Mouse (Mus musculus): ENCODE data around the gene Rer1. TPM values are rescaled to one million over a fixed set of nuclear protein-coding genes. Genes with fewer than 3 reads are reported as not detected.

Rer1 gene
- 161 and 162 TPM in 2 replicates for total RNA-seq (2012; rRNA removed)

DNA sequence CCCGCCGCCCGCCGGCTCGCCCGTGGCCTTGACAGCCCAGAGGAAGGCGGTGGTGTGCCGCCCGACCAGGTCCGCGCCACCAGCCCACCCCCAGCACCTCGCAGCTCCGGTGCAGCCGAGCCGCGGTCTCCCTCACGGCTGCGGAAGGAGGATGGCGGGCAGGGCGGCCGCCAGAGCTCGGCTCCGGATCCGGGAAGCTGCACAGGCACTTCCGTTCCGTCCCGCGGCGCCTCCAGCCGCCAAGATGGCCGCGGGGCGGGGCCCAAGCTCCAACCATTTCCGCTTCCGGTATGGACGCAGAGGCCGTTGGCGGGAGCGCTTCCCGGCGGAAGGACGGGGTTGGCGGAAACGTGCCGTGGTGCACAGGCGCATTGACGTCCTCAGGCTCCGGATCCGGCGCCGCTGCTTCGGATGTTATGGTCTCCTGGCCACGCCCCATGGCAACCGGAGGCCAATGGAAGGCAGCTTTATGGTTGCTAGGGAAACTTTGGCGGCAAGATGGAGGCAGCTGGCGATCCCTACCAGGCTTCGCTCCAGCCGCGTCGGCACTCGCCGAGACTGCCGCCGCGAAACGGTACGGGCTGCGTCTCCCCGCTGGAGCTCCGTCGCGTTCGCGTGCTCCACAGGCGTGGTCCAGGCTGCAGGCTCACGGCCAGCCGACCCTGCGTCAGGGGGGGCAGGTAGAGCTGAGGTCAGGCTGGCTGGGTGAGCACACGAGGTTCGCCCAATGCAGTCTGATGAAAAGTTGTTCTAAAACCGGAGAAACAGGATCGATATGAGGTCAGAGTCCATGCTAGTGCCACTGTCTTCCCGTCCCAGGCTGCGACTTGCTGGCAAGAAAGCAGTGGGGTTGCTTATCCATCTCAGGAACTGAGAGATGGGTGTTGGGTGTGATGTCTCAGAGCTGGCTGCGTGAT, at the start of gene Rer1, which contains the start of gene Morn1:
TSS of gene Rer1 (minus strand) at position 275 of the 917 bp plus-strand sequence.
TSS of gene Morn1 (plus strand) at position 470 of the 917 bp plus-strand sequence.
- Histone ChIP-seq H3K9ac (ENCODE audit: insufficient read depth, low read depth, low read length, poor library complexity, severe bottlenecking) (peak within 1 kb of the TSS; percentile 97), H3K9me3 (ENCODE audit: control insufficient read depth, insufficient read depth, low read depth, low read length) (no peaks in the 10 kb centered on the region), H3K36me3 (ENCODE audit: control insufficient read depth, insufficient read depth, low read length, poor library complexity, severe bottlenecking) (peaks cover 11% of the 10 kb centered on the region), H3K4me3 (ENCODE audit: insufficient read depth in 1 of 2, low read depth in 1 of 2, low read length in 2 of 2, poor library complexity in 1 of 2, severe bottlenecking in 1 of 2) (peak within 1 kb of the TSS; percentile 98 to 99), H3K27ac (ENCODE audit: insufficient read depth, low read depth, low read length, poor library complexity, severe bottlenecking) (peak within 1 kb of the TSS; percentile 86), H3K4me1 (ENCODE audit: control insufficient read depth in 2 of 2, insufficient read depth in 2 of 2, low read length in 2 of 2, poor library complexity in 1 of 2) (peaks cover 0 to 4% of the 10 kb centered on the region in 2 experiments; a peak in 1 of 4 replicates)
- no peak for TF ChIP-seq ZC3H11A (IDR thresholded peaks at IDR 0.05; ENCODE audit: borderline replicate concordance, low read depth, low read length)
- TF ChIP-seq ZNF384 (IDR thresholded peaks at IDR 0.05; ENCODE audit: low read depth, low read length): no peak
- no peak for TF ChIP-seq MAFK (IDR thresholded peaks at IDR 0.05; ENCODE audit: insufficient read depth, low read depth, low read length)
- TF ChIP-seq HCFC1 (IDR thresholded peaks at IDR 0.05; ENCODE audit: borderline replicate concordance, insufficient read depth, low read length): peak; percentile 81
- TF ChIP-seq CHD2 (IDR thresholded peaks at IDR 0.05; ENCODE audit: low read depth, low read length): no peak
- peak; percentile 99 for DNase-seq (ENCODE audit: low read depth, low spot score)
- in situ Hi-C loops (cut with MboI; ENCODE audit: low sequenced_read_pairs in 2 of 2, unreplicated experiment in 2 of 2): no loop called here

DNA sequence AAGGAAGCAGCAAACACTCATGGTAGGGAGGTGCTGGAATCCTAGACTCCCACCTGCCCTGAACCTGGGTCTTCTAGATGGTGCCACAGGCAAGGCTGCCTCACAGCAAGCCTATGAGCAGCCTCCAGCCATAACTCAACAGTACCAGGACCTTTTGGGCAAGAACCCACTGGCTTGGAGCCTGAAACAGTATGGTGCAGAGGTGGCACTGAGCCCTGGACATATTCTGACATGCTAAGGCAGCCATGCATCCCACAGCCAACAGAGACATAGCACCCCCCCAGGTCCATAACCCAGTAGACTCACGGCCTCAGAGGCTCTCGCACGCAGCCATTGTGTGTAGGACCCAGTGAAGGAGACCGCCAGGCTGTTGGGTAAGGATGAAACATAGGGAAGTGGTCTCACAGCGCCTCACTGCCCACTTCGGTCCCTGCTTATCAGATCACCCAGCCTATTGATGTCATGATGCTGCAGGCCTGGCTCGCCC, 48.5 kb upstream of the Rer1 start:
- no peak overlapping the region for H3K4me3 ChIP-seq (ENCODE audit: insufficient read depth in 1 of 2, low read depth in 1 of 2, low read length in 2 of 2, poor library complexity in 1 of 2, severe bottlenecking in 1 of 2)
- in situ Hi-C loops (cut with MboI; ENCODE audit: low sequenced_read_pairs in 2 of 2, unreplicated experiment in 2 of 2): no loop called here
- H3K9me3 ChIP-seq (ENCODE audit: control insufficient read depth, insufficient read depth, low read depth, low read length): no peaks in the 10 kb centered on the region
- no peak for TF ChIP-seq HCFC1 (IDR thresholded peaks at IDR 0.05; ENCODE audit: borderline replicate concordance, insufficient read depth, low read length)
- no peak for TF ChIP-seq MAFK (IDR thresholded peaks at IDR 0.05; ENCODE audit: insufficient read depth, low read depth, low read length)
- no peak for TF ChIP-seq CHD2 (IDR thresholded peaks at IDR 0.05; ENCODE audit: low read depth, low read length)
- no peak for TF ChIP-seq ZC3H11A (IDR thresholded peaks at IDR 0.05; ENCODE audit: borderline replicate concordance, low read depth, low read length)
- TF ChIP-seq ZNF384 (IDR thresholded peaks at IDR 0.05; ENCODE audit: low read depth, low read length): no peak
- H3K27ac ChIP-seq (ENCODE audit: insufficient read depth, low read depth, low read length, poor library complexity, severe bottlenecking): no peak overlapping the region
- no peak for DNase-seq (ENCODE audit: low read depth, low spot score)
- H3K9ac ChIP-seq (ENCODE audit: insufficient read depth, low read depth, low read length, poor library complexity, severe bottlenecking): no peak overlapping the region
- H3K36me3 ChIP-seq (ENCODE audit: control insufficient read depth, insufficient read depth, low read length, poor library complexity, severe bottlenecking): no peaks in the 10 kb centered on the region
- peaks cover 2 to 12% of the 10 kb centered on the region in 2 experiments; a peak in 1 of 4 replicates for H3K4me1 ChIP-seq (ENCODE audit: control insufficient read depth in 2 of 2, insufficient read depth in 2 of 2, low read length in 2 of 2, poor library complexity in 1 of 2)

- Histone ChIP-seq H3K9ac (ENCODE audit: insufficient read depth, low read depth, low read length, poor library complexity, severe bottlenecking) (no peak overlapping the region), H3K4me3 (ENCODE audit: insufficient read depth in 1 of 2, low read depth in 1 of 2, low read length in 2 of 2, poor library complexity in 1 of 2, severe bottlenecking in 1 of 2) (no peak overlapping the region), H3K9me3 (ENCODE audit: control insufficient read depth, insufficient read depth, low read depth, low read length) (no peaks in the 10 kb centered on the region), H3K36me3 (ENCODE audit: control insufficient read depth, insufficient read depth, low read length, poor library complexity, severe bottlenecking) (no peaks in the 10 kb centered on the region), H3K27ac (ENCODE audit: insufficient read depth, low read depth, low read length, poor library complexity, severe bottlenecking) (no peak overlapping the region), H3K4me1 (ENCODE audit: control insufficient read depth in 2 of 2, insufficient read depth in 2 of 2, low read length in 2 of 2, poor library complexity in 1 of 2) (peaks cover 2 to 12% of the 10 kb centered on the region in 2 experiments; a peak in 1 of 4 replicates)
- no peak for TF ChIP-seq ZNF384 (IDR thresholded peaks at IDR 0.05; ENCODE audit: low read depth, low read length)
- no peak for TF ChIP-seq MAFK (IDR thresholded peaks at IDR 0.05; ENCODE audit: insufficient read depth, low read depth, low read length)
- no peak for TF ChIP-seq ZC3H11A (IDR thresholded peaks at IDR 0.05; ENCODE audit: borderline replicate concordance, low read depth, low read length)
- TF ChIP-seq CHD2 (IDR thresholded peaks at IDR 0.05; ENCODE audit: low read depth, low read length): no peak
- TF ChIP-seq HCFC1 (IDR thresholded peaks at IDR 0.05; ENCODE audit: borderline replicate concordance, insufficient read depth, low read length): no peak
- DNase-seq (ENCODE audit: low read depth, low spot score): no peak
- in situ Hi-C loops (cut with MboI; ENCODE audit: low sequenced_read_pairs in 2 of 2, unreplicated experiment in 2 of 2): no loop called here
Observed at GRCm38 (mm10) chr4:155133658-155134417, 47.7 kb upstream of the Rer1 start.

DNA sequence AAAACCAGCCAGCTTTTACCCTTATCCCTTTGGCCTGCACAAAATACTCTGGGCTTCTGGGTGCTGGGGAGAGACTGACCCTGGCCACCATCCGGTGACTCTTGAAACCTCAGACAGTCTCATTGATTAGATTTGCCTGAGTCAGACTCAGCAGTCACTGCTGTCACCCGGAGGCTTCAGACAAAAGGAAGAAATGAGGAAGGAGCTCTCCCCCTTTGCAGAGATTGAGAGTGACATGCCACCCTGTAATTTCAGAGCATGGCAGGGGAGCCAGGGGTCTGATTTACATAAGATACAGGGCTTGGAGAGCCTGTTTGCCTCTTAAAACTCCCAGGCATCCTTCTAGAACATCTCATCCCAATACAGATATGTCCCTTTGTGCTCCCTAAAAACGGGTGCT, 47.0 kb upstream of the Rer1 start:
- Histone ChIP-seq H3K9me3 (ENCODE audit: control insufficient read depth, insufficient read depth, low read depth, low read length) (no peaks in the 10 kb centered on the region), H3K27ac (ENCODE audit: insufficient read depth, low read depth, low read length, poor library complexity, severe bottlenecking) (no peak overlapping the region), H3K4me3 (ENCODE audit: insufficient read depth in 1 of 2, low read depth in 1 of 2, low read length in 2 of 2, poor library complexity in 1 of 2, severe bottlenecking in 1 of 2) (no peak overlapping the region), H3K36me3 (ENCODE audit: control insufficient read depth, insufficient read depth, low read length, poor library complexity, severe bottlenecking) (no peaks in the 10 kb centered on the region), H3K4me1 (ENCODE audit: control insufficient read depth in 2 of 2, insufficient read depth in 2 of 2, low read length in 2 of 2, poor library complexity in 1 of 2) (peaks cover 2 to 12% of the 10 kb centered on the region in 2 experiments; a peak in 1 of 4 replicates), H3K9ac (ENCODE audit: insufficient read depth, low read depth, low read length, poor library complexity, severe bottlenecking) (no peak overlapping the region)
- in situ Hi-C loops (cut with MboI; ENCODE audit: low sequenced_read_pairs in 2 of 2, unreplicated experiment in 2 of 2): no loop called here
- DNase-seq (ENCODE audit: low read depth, low spot score): no peak
- no peak for TF ChIP-seq MAFK (IDR thresholded peaks at IDR 0.05; ENCODE audit: insufficient read depth, low read depth, low read length)
- TF ChIP-seq CHD2 (IDR thresholded peaks at IDR 0.05; ENCODE audit: low read depth, low read length): no peak
- TF ChIP-seq ZC3H11A (IDR thresholded peaks at IDR 0.05; ENCODE audit: borderline replicate concordance, low read depth, low read length): no peak
- no peak for TF ChIP-seq ZNF384 (IDR thresholded peaks at IDR 0.05; ENCODE audit: low read depth, low read length)
- TF ChIP-seq HCFC1 (IDR thresholded peaks at IDR 0.05; ENCODE audit: borderline replicate concordance, insufficient read depth, low read length): no peak

All from ES-E14 (cell line).